Mouse (Mus musculus) C2C12 (cell line): Measurements from ENCODE around the gene Aff1.

Source experiments
- CTCF ChIP-seq: IDR thresholded peaks from one replicate; pipeline ENCODE4 v1.5.1; 2011; ENCODE audit not compliant: control insufficient read depth, insufficient read depth, insufficient read length
- MAX ChIP-seq: IDR thresholded peaks from one replicate; pipeline ENCODE4 v1.6.1; 2011; ENCODE audit warnings: mild to moderate bottlenecking, control low read depth
- MYOG ChIP-seq: IDR thresholded peaks from one replicate; pipeline ENCODE4 v1.6.1; 2011; ENCODE audit not compliant: control insufficient read depth, insufficient read length; ENCODE audit errors: extremely low read depth
- USF1 ChIP-seq: IDR thresholded peaks from one replicate; pipeline ENCODE4 v1.6.1; 2011; ENCODE audit warnings: low read depth, mild to moderate bottlenecking, control low read depth, moderate library complexity

GRCm38 (mm10) chr5:103699537-103699936 lies 7.4 kb downstream of the Aff1 start:
- TF ChIP-seq CTCF (no peak), USF1 (no peak), MAX (no peak), MYOG (no peak)
